Mouse (Mus musculus) spleen, adult 2 months (tissue): ENCODE data around the gene Iqschfp. TPM values are rescaled to one million over a fixed set of nuclear protein-coding genes. Genes with fewer than 3 reads are reported as not detected.

ENCODE experiments used
- DNase-seq, 2 experiments: peaks; one replicate each; pipeline versions ENCODE4 v3.0.0 to v3.0.0-alpha.2; 2012 to 2021; ENCODE audit warnings: low spot score in 2 of 2, low read depth in 1 of 2
- H3K27ac ChIP-seq: fragments of 200-500 bp; 2 replicates; pipeline ENCODE4 v1.5.1; 2012; ENCODE audit warnings: low read length, inconsistent platforms; ENCODE audit not compliant: insufficient read depth
- H3K27me3 ChIP-seq: fragments of 200-500 bp; 2 replicates; pipeline ENCODE4 v1.6.1; 2012; ENCODE audit warnings: mild to moderate bottlenecking, moderate library complexity, low read length, inconsistent platforms; ENCODE audit not compliant: control insufficient read depth, insufficient read depth
- H3K36me3 ChIP-seq: fragments of 200-500 bp; 2 replicates; pipeline ENCODE4 v1.6.1; 2012; ENCODE audit warnings: mild to moderate bottlenecking, low read length, inconsistent platforms; ENCODE audit not compliant: control insufficient read depth, insufficient read depth
- H3K4me1 ChIP-seq: fragments of 200-500 bp; 2 replicates; pipeline ENCODE4 v1.6.1; 2011; ENCODE audit warnings: inconsistent platforms; ENCODE audit not compliant: control insufficient read depth, insufficient read depth, insufficient read length
- H3K4me3 ChIP-seq: fragments of 200-500 bp; 2 replicates; pipeline ENCODE4 v1.5.1; 2011; ENCODE audit warnings: mild to moderate bottlenecking, inconsistent platforms; ENCODE audit not compliant: insufficient read depth, insufficient read length; ENCODE audit errors: extremely low read depth
- CTCF ChIP-seq: fragments of 200-500 bp; IDR thresholded peaks from 2 replicates; pipeline ENCODE4 v1.5.1; 2011; ENCODE audit warnings: mild to moderate bottlenecking, inconsistent platforms; ENCODE audit not compliant: insufficient read depth, insufficient read length, insufficient replicate concordance; ENCODE audit errors: extremely low read depth
- POLR2A ChIP-seq: fragments of 200-500 bp; IDR thresholded peaks from 2 replicates; pipeline ENCODE4 v1.6.1; 2011; ENCODE audit warnings: low read depth, low read length, inconsistent platforms
- WGBS: fragments of 180-500 bp; shearing (Covaris S2); methylation state at CpG from one replicate; pipeline ENCODE4 v1.1.7; 2018; 5-methylcytosine and 5-hydroxymethylcytosine counted together
- polyA plus RNA-seq: library from polyadenylated mRNA; depleted of rRNA; stranded (reverse); fragments of >200 nt; gene quantifications from 2 replicates; pipeline ENCODE4 v1.2.3, GENCODE M21; 2012

Iqschfp gene
- polyA plus RNA-seq, 1 experiment: not detected

DNA sequence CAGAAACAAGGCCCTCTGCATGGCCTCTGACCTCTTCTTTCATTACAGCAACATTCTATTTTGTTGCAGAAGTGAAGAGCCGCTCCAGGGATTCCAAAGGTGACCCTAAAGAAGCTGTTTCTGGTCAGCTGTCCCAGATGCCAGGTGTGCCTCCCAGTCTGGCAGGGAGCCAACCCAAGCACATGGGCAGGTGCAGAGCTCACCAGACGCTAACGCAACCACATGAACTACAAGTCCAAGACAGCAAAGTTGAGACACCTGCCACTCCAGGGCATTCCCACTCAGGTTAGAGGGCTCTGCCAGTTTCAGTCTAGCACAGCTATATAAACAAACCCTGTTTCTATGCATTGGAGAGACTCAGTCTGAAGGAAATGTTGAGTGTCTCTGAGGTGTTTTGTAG lies 461.5 kb downstream of the Iqschfp start:
- no peak overlapping the region for H3K4me3 ChIP-seq
- H3K36me3 ChIP-seq: no peaks in the 10 kb centered on the region
- H3K27me3 ChIP-seq: no peaks in the 10 kb centered on the region
- no peak for DNase-seq
- TF ChIP-seq POLR2A (no peak), CTCF (no peak)
- no peaks in the 10 kb centered on the region for H3K4me1 ChIP-seq
- 85% methylated on average over 3 of the region's 3 CpGs for WGBS
- H3K27ac ChIP-seq: no peak overlapping the region

DNA sequence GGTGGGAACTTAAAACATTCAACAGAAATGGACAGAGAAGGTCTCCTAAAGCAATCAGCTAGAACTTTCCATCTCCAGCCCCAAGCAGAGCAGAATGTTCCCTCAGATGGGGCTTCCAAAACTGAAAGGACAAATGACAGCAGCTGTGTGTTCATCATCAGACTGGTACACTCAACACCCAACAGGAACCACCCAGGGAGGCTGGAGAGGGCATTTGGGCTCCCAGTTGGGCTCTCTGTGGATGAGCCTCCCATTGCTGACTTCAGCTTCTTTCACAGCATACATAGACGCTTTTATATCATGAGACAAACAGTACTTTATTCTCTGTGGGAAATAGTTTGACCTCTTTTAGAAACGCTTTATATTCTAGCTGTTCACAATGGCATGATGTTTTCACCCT lies 464.5 kb downstream of the Iqschfp start:
- DNase-seq: no peak
- no peak overlapping the region for H3K4me3 ChIP-seq
- no peaks in the 10 kb centered on the region for H3K27me3 ChIP-seq
- WGBS: 78% methylated on average over 2 of the region's 2 CpGs
- TF ChIP-seq CTCF: no peak
- no peak for TF ChIP-seq POLR2A
- H3K27ac ChIP-seq: no peak overlapping the region
- H3K36me3 ChIP-seq: no peaks in the 10 kb centered on the region
- no peaks in the 10 kb centered on the region for H3K4me1 ChIP-seq

DNA sequence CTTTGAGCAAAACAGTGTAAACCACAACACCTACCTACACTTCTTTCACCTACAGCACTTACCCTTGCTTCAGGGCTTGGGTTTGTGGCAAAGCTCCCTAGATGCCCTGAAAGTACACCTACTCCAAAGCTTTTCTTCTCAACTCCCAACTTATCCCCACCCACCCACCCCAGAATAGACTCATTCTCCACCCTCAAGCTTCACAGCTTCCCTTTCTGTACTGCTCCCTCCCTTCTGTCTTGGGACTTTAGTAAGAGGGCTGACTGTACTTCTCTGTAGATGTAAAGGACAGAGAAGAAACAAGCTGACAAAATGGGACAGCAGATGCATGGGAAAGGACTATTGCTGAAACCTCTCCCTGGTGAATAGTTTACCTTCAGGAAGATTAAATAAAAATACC lies 476.0 kb downstream of the Iqschfp start:
- H3K36me3 ChIP-seq: no peaks in the 10 kb centered on the region
- H3K4me1 ChIP-seq: no peaks in the 10 kb centered on the region
- no peaks in the 10 kb centered on the region for H3K27me3 ChIP-seq
- H3K27ac ChIP-seq: no peak overlapping the region
- DNase-seq: no peak
- H3K4me3 ChIP-seq: no peak overlapping the region
- no peak for TF ChIP-seq CTCF
- no peak for TF ChIP-seq POLR2A

DNA sequence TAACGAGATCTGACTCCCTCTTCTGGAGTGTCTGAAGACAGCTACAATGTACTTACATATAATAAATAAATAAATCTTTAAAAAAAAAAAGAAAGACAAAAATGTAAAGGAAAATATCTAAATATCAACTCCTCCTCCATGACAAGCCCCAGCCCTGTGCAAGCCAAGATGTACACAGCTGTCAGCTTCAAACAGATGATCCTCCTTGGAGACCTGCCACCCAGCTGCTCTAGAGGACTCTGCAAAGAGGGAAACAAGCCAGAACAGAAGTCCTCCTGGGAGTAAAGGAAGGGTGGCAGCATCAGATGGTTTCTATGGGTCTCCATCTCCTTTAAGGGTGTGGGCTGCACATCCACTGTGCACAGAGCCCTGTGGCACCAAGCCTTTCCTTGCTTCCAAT lies 480.9 kb downstream of the Iqschfp start:
- H3K4me3 ChIP-seq: no peak overlapping the region
- WGBS: 36% methylated on average over 1 of the region's 1 CpGs
- no peak for TF ChIP-seq CTCF
- TF ChIP-seq POLR2A: no peak
- no peak for DNase-seq
- no peaks in the 10 kb centered on the region for H3K27me3 ChIP-seq
- H3K36me3 ChIP-seq: no peaks in the 10 kb centered on the region
- no peaks in the 10 kb centered on the region for H3K4me1 ChIP-seq
- no peak overlapping the region for H3K27ac ChIP-seq

DNA sequence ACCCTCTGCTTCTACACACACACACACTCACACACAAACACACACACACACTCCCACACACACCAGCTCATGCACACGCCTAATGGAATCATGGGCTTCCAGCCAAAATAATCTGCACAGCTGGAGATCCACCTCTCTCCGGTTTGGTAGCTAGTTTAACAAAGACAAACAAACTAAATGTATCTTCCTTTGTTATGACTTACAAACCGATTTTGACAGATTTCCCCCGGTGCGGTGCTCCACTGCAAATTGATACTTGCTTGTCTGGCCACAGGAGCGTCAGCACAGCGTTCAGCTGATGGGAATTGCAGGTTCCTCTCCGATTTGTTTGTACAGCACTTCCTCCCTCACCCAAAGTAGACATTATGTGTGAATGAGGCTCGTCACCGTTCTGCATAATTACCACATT lies 483.1 kb downstream of the Iqschfp start:
- no peaks in the 10 kb centered on the region for H3K36me3 ChIP-seq
- no peak overlapping the region for H3K27ac ChIP-seq
- no peak overlapping the region for H3K4me3 ChIP-seq
- H3K4me1 ChIP-seq: no peaks in the 10 kb centered on the region
- no peaks in the 10 kb centered on the region for H3K27me3 ChIP-seq
- DNase-seq: no peak
- WGBS: 31% methylated on average over 10 of the region's 10 CpGs
- TF ChIP-seq CTCF (no peak), POLR2A (no peak)

DNA sequence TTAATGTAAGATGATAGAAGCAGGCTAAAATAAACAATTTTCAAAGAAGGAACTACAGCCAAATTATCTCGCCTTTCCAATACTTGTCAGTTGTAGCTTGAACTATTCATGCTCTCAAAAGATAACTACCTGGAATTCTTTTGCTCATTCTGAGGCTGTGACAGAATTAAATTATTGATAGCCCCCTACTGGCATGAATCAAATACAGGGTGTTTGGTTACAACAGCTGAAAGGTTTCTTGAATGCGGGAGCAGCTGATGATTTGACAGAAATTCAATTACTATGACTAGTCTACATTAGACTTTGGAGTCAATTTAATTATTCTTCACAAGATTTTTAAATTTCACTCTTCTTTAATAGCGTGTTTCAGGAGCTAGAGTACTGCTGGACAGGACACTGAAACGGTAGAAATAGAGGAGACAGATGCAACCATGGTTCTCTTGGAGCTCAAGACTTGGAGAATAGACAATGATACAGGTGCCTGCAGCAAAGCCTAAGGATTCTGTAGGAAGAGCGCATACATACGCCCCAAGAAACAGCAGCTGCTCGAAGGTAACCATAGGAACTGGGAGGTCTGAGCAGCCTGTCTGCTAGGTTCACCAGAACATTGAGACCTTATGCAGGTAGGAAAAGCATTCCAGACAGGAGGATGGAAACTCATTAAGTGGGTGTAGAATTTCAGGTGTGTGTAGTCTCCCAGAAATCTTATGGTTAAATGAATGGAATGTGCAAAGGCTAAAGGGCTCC lies 485.6 kb downstream of the Iqschfp start:
- Histone ChIP-seq H3K36me3 (no peaks in the 10 kb centered on the region), H3K27ac (no peak overlapping the region), H3K4me3 (no peak overlapping the region), H3K27me3 (no peaks in the 10 kb centered on the region), H3K4me1 (no peaks in the 10 kb centered on the region)
- TF ChIP-seq POLR2A: no peak
- TF ChIP-seq CTCF: no peak
- DNase-seq: no peak
- WGBS: 77% methylated on average over 7 of the region's 7 CpGs

DNA sequence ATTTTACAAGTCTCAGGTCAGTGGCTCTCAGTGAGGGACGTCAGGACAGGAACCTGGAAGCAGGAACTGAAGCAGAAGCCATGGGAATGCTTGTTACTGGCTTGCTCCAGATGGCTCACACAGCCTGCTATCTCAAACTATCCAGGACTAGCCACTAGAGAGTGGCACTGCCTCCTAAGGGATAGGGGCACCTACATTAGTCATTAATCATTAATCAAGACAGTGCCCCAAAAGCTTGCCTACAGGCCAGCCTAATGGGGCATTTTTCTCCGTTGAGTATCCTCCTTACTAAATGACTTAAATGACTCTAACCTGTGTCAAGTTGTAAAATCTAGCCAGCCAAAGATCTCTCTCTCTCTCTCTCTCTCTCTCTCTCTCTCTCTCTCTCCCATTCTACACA lies 486.8 kb downstream of the Iqschfp start:
- Histone ChIP-seq H3K4me3 (no peak overlapping the region), H3K27me3 (no peaks in the 10 kb centered on the region), H3K4me1 (no peaks in the 10 kb centered on the region), H3K27ac (no peak overlapping the region), H3K36me3 (no peaks in the 10 kb centered on the region)
- 79% methylated on average over 2 of the region's 2 CpGs for WGBS
- DNase-seq: no peak
- TF ChIP-seq CTCF (no peak), POLR2A (no peak)

DNA sequence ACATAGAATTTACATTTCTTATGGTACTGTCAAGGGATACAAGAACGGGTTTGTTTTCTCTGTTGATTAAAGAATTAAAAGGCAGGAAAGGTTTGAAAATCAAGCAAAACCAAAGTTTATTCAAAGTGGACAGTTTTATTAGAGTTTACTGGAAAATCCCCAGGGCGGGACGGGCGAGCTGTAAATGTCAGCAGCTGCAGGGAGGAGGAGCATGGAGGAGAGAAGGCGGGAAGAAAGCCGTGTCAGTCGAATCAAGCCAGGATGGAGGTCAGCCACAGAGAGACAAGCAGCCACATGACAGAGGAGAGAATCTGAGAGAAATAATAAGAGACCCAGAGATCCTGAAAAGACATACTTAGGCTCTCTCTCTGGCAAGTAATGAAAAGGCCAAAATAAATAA lies 487.2 kb downstream of the Iqschfp start:
- H3K4me1 ChIP-seq: no peaks in the 10 kb centered on the region
- no peak for DNase-seq
- WGBS: 68% methylated on average over 7 of the region's 7 CpGs

More for the DNA sequence above, 487.2 kb downstream of the Iqschfp start:
- no peaks in the 10 kb centered on the region for H3K36me3 ChIP-seq
- TF ChIP-seq CTCF (no peak), POLR2A (no peak)
- no peak overlapping the region for H3K4me3 ChIP-seq
- no peaks in the 10 kb centered on the region for H3K27me3 ChIP-seq
- H3K27ac ChIP-seq: no peak overlapping the region
